Mouse (Mus musculus) gastrocnemius, adult 8-10 months (tissue): ENCODE measurements around the gene Cfl2. TPM values are rescaled to one million over a fixed set of nuclear protein-coding genes. Genes with fewer than 3 reads are reported as not detected.
A peak's percentile ranks its signal among the peaks of the same experiment; 100 is the strongest.
"Not testable (repeated sequence)": the region's sequence is repeated elsewhere in the genome, so short reads cannot be mapped to it uniquely, and the experiment has no call there.

ENCODE experiments used
- DNase-seq, 2 experiments: peaks; one replicate each; pipeline ENCODE4 v3.0.0; 2022; ENCODE audit warnings: low spot score in 2 of 2
- total RNA-seq, 4 experiments: library from RNA; stranded (reverse); gene quantifications; 2 replicates each; pipeline ENCODE4 v1.2.4; 2022

Cfl2 gene
- total RNA-seq, result 100 to 1,000 TPM; 479 to 530 (median 494) TPM

GRCm38 (mm10) chr12:54862606-54863535 lies at the start of gene Cfl2:
TSS of gene Cfl2 (minus strand) at chr12:54862877.
- DNase-seq, result peak; percentile 66 to 78

- no peak for DNase-seq
Observed at GRCm38 (mm10) chr12:54910387-54910786, 47.7 kb upstream of the Cfl2 start.

- DNase-seq, result not testable (repeated sequence)
Observed at GRCm38 (mm10) chr12:54892559-54892958, 29.9 kb upstream of the Cfl2 start.

GRCm38 (mm10) chr12:54890426-54890825 lies 27.7 kb upstream of the Cfl2 start:
- DNase-seq, result no peak

GRCm38 (mm10) chr12:54887580-54888127 lies 25.0 kb upstream of the Cfl2 start:
- DNase-seq, result no peak

- DNase-seq, result peak; percentile 45 to 46
Observed at GRCm38 (mm10) chr12:54879630-54880029, 17.0 kb upstream of the Cfl2 start.

- no peak for DNase-seq
Observed at GRCm38 (mm10) chr12:54879211-54879610, 16.5 kb upstream of the Cfl2 start.

- no peak for DNase-seq
Observed at GRCm38 (mm10) chr12:54877875-54878274, 15.2 kb upstream of the Cfl2 start.

- no peak for DNase-seq
Observed at GRCm38 (mm10) chr12:54876879-54877278, 14.2 kb upstream of the Cfl2 start.

- DNase-seq, result peak; percentile 25 to 66
Observed at GRCm38 (mm10) chr12:54874711-54875110, 12.0 kb upstream of the Cfl2 start.

GRCm38 (mm10) chr12:54861991-54862605 lies 579 bp downstream of the Cfl2 start:
- peak in 1 of 2 experiments; percentile 19 for DNase-seq

GRCm38 (mm10) chr12:54859531-54859930 lies 3.1 kb downstream of the Cfl2 start:
- no peak for DNase-seq

GRCm38 (mm10) chr12:54850551-54850950 lies 12.1 kb downstream of the Cfl2 start:
- DNase-seq, result no peak

- no peak for DNase-seq
Observed at GRCm38 (mm10) chr12:54844415-54844814, 18.3 kb downstream of the Cfl2 start.

- no peak for DNase-seq
Observed at GRCm38 (mm10) chr12:54841576-54841975, 21.1 kb downstream of the Cfl2 start.

- DNase-seq, result no peak
Observed at GRCm38 (mm10) chr12:54839815-54840214, 22.9 kb downstream of the Cfl2 start.

GRCm38 (mm10) chr12:54838931-54839330 lies 23.7 kb downstream of the Cfl2 start:
- no peak for DNase-seq

GRCm38 (mm10) chr12:54835608-54836570 lies 26.8 kb downstream of the Cfl2 start:
- peak in 1 of 2 experiments; percentile 10 for DNase-seq

- DNase-seq, result peak; percentile 78 to 85
Observed at GRCm38 (mm10) chr12:54834925-54835447, 27.7 kb downstream of the Cfl2 start.

- peak; percentile 11 to 38 for DNase-seq
Observed at GRCm38 (mm10) chr12:54833856-54834399, 28.7 kb downstream of the Cfl2 start.
